Mouse (Mus musculus): ENCODE measurements at regions not wholly inside any gene's neighbourhood (a gene's known extent, or its start where the extent isn't known, plus 50 kb on each side); places are given as distances from the start of the nearest gene placed in this dataset.
A peak's percentile ranks its signal among the peaks of the same experiment; 100 is the strongest.

- no peaks in the 10 kb centered on the region for H3K36me3 ChIP-seq (ENCODE audit: control insufficient read depth, insufficient read depth, low read length)
- no peak overlapping the region for H3K9ac ChIP-seq (ENCODE audit: low read length)
- no peak overlapping the region for H3K27ac ChIP-seq (ENCODE audit: low read depth, low read length)
- ATAC-seq (peak; percentile 40; the same call in 1 of the 2 replicates), DNase-seq (ENCODE audit: low spot score) (peak; percentile 29)
- WGBS, result 49% methylated on average over 4 of the region's 4 CpGs
- H3K4me1 ChIP-seq (ENCODE audit: control insufficient read depth, insufficient read depth, low read length), result no peaks in the 10 kb centered on the region
- no peaks in the 10 kb centered on the region for H3K9me3 ChIP-seq (replicated peaks; ENCODE audit: control insufficient read depth, low read length)
- H3K27me3 ChIP-seq (replicated peaks; ENCODE audit: control insufficient read depth, insufficient read depth, low read length), result no peaks in the 10 kb centered on the region
- no peak overlapping the region for H3K4me2 ChIP-seq (ENCODE audit: low read length)
- H3K4me3 ChIP-seq (ENCODE audit: low read depth, low read length), result no peak overlapping the region
Measured at GRCm38 (mm10) chr15:60476755-60477310, 376.7 kb downstream of the Fam84b start.

DNA sequence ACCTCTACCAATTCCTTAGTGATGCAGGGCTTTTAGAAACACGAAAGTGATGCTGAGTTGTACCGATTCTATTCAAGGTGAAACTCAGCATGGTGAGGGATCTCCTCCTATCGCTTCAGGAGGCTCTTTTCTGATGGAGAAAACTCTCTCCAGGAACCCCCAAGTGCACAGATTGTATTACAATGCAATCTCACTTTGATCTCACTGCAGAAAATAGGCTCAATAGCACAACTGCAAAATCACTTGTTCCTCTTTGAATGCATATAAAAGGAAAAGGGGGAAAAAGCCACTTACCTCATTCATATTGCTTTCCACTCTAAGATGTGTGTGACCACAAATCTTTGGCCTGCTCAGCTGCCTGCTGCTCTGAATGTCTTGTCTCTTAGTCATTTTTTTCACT, 378.5 kb downstream of the Fam84b start:
- whole genome bisulfite sequencing, result 15% methylated on average over 3 of the region's 3 CpGs
- no peaks in the 10 kb centered on the region for H3K27me3 ChIP-seq (replicated peaks; ENCODE audit: control insufficient read depth, insufficient read depth, low read length)
- no peak overlapping the region for H3K4me2 ChIP-seq (ENCODE audit: low read length)
- H3K9me3 ChIP-seq (replicated peaks; ENCODE audit: control insufficient read depth, low read length), result no peaks in the 10 kb centered on the region
- no peak overlapping the region for H3K4me3 ChIP-seq (ENCODE audit: low read depth, low read length)
- no peak overlapping the region for H3K27ac ChIP-seq (ENCODE audit: low read depth, low read length)
- DNase-seq (ENCODE audit: low spot score) (peak; percentile 2), ATAC-seq (no peak)
- no peak overlapping the region for H3K9ac ChIP-seq (ENCODE audit: low read length)
- H3K36me3 ChIP-seq (ENCODE audit: control insufficient read depth, insufficient read depth, low read length), result no peaks in the 10 kb centered on the region
- H3K4me1 ChIP-seq (ENCODE audit: control insufficient read depth, insufficient read depth, low read length), result no peaks in the 10 kb centered on the region

GRCm38 (mm10) chr15:60431916-60432315, 415.5 kb upstream of the 4933412E24Rik start:
- Histone ChIP-seq H3K36me3 (ENCODE audit: control insufficient read depth, insufficient read depth, low read length) (no peaks in the 10 kb centered on the region), H3K4me1 (ENCODE audit: control insufficient read depth, insufficient read depth, low read length) (no peaks in the 10 kb centered on the region), H3K9me3 (replicated peaks; ENCODE audit: control insufficient read depth, low read length) (no peaks in the 10 kb centered on the region), H3K9ac (ENCODE audit: low read length) (no peak overlapping the region), H3K27me3 (replicated peaks; ENCODE audit: control insufficient read depth, insufficient read depth, low read length) (no peaks in the 10 kb centered on the region), H3K27ac (ENCODE audit: low read depth, low read length) (no peak overlapping the region), H3K4me2 (ENCODE audit: low read length) (no peak overlapping the region), H3K4me3 (ENCODE audit: low read depth, low read length) (no peak overlapping the region)
- 71% methylated on average over 1 of the region's 1 CpGs for WGBS
- DNase-seq (ENCODE audit: low spot score), result no peak
- ATAC-seq, result no peak

DNA sequence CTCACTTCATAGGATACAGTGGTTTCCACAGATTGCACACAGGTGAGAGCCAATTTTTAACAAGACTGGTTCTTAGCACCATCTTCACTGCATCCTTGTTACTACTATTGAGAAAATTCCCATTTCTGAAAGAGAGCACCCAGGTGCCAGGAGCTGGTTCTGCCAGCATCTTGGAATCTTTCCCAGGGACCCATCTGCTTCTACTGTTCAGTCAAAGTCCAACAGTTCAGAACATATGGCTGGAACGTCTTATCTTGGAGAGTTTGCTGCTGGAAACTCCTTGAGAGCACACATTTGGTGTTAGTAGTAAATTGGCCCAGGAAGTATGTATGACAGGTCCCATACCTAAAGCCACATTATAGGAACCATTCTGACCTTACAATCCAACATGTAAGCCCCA, 402.7 kb upstream of the 4933412E24Rik start:
- no peak overlapping the region for H3K27ac ChIP-seq (ENCODE audit: low read depth, low read length)
- ATAC-seq (peak; percentile 52; the same call in 1 of the 2 replicates), DNase-seq (ENCODE audit: low spot score) (peak; percentile 69)
- H3K27me3 ChIP-seq (replicated peaks; ENCODE audit: control insufficient read depth, insufficient read depth, low read length), result no peaks in the 10 kb centered on the region
- no peak overlapping the region for H3K4me3 ChIP-seq (ENCODE audit: low read depth, low read length)
- H3K9ac ChIP-seq (ENCODE audit: low read length), result no peak overlapping the region
- no peak overlapping the region for H3K4me2 ChIP-seq (ENCODE audit: low read length)
- H3K9me3 ChIP-seq (replicated peaks; ENCODE audit: control insufficient read depth, low read length), result no peaks in the 10 kb centered on the region
- H3K36me3 ChIP-seq (ENCODE audit: control insufficient read depth, insufficient read depth, low read length), result no peaks in the 10 kb centered on the region
- WGBS, result 59% methylated on average over 1 of the region's 1 CpGs
- H3K4me1 ChIP-seq (ENCODE audit: control insufficient read depth, insufficient read depth, low read length), result no peaks in the 10 kb centered on the region

GRCm38 (mm10) chr15:60392267-60392666, 375.9 kb upstream of the 4933412E24Rik start:
- ATAC-seq (no peak), DNase-seq (ENCODE audit: low spot score) (no peak)
- Histone ChIP-seq H3K4me3 (ENCODE audit: low read depth, low read length) (no peak overlapping the region), H3K27ac (ENCODE audit: low read depth, low read length) (no peak overlapping the region), H3K36me3 (ENCODE audit: control insufficient read depth, insufficient read depth, low read length) (no peaks in the 10 kb centered on the region), H3K27me3 (replicated peaks; ENCODE audit: control insufficient read depth, insufficient read depth, low read length) (no peaks in the 10 kb centered on the region), H3K9ac (ENCODE audit: low read length) (no peak overlapping the region), H3K9me3 (replicated peaks; ENCODE audit: control insufficient read depth, low read length) (no peaks in the 10 kb centered on the region), H3K4me1 (ENCODE audit: control insufficient read depth, insufficient read depth, low read length) (no peaks in the 10 kb centered on the region), H3K4me2 (ENCODE audit: low read length) (no peak overlapping the region)
- 57% methylated on average over 7 of the region's 7 CpGs for WGBS

DNA sequence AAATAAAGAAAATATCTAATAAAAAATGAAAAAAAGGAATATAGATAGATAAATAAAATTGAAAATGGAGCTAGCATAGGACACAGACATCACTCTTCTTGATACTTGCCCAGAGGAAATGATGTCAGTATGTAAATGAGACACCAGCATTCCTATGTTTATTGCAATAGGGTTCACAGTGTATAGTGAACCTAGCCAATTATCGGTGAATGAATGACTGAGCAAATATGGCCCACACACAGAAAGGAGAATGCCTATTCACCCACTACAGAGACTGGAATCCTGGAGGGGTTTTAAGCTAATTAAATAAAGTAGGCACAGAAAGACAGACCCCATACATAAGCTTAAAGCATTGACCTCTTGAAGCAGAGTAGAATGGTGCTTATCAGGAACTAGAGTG, 373.9 kb upstream of the 4933412E24Rik start:
- peak; percentile 33 for DNase-seq (ENCODE audit: low spot score)
- Histone ChIP-seq H3K4me2 (ENCODE audit: low read length) (no peak overlapping the region), H3K9me3 (replicated peaks; ENCODE audit: control insufficient read depth, low read length) (no peaks in the 10 kb centered on the region), H3K4me1 (ENCODE audit: control insufficient read depth, insufficient read depth, low read length) (no peaks in the 10 kb centered on the region), H3K27ac (ENCODE audit: low read depth, low read length) (no peak overlapping the region), H3K27me3 (replicated peaks; ENCODE audit: control insufficient read depth, insufficient read depth, low read length) (no peaks in the 10 kb centered on the region), H3K9ac (ENCODE audit: low read length) (no peak overlapping the region), H3K36me3 (ENCODE audit: control insufficient read depth, insufficient read depth, low read length) (no peaks in the 10 kb centered on the region), H3K4me3 (ENCODE audit: low read depth, low read length) (no peak overlapping the region)
- peak; percentile 65 for ATAC-seq
- WGBS, result 13% methylated on average over 1 of the region's 1 CpGs

DNA sequence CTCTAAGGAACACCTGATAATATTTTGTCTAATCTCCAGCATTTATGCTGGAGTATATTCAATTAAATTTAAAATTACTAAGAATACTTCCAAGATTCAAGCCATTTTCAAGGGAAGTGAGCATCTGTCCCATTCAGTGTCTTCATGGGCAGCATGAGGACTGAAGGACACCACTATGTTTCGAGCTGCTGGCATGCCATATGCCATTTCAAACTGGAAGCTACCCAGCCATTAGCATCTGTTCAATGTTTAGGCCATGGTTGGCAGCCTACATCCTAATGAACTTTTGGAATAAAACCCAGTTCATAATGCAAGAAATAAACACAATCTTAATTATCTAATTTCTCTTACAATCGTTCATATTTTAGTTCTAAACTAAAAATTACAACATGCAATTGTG, 371.5 kb upstream of the 4933412E24Rik start:
- Histone ChIP-seq H3K4me3 (ENCODE audit: low read depth, low read length) (no peak overlapping the region), H3K27ac (ENCODE audit: low read depth, low read length) (no peak overlapping the region), H3K9me3 (replicated peaks; ENCODE audit: control insufficient read depth, low read length) (no peaks in the 10 kb centered on the region), H3K4me1 (ENCODE audit: control insufficient read depth, insufficient read depth, low read length) (no peaks in the 10 kb centered on the region), H3K27me3 (replicated peaks; ENCODE audit: control insufficient read depth, insufficient read depth, low read length) (no peaks in the 10 kb centered on the region), H3K9ac (ENCODE audit: low read length) (no peak overlapping the region), H3K4me2 (ENCODE audit: low read length) (no peak overlapping the region), H3K36me3 (ENCODE audit: control insufficient read depth, insufficient read depth, low read length) (no peaks in the 10 kb centered on the region)
- ATAC-seq (peak; percentile 57; the same call in 1 of the 2 replicates), DNase-seq (ENCODE audit: low spot score) (peak; percentile 58)
- 80% methylated on average over 2 of the region's 2 CpGs for WGBS

Measured in forebrain, embryonic 14.5 days (tissue).